Mouse (Mus musculus) lung, adult 2 months (tissue): ENCODE data around the gene Cacna1s. TPM values are rescaled to one million over a fixed set of nuclear protein-coding genes. Genes with fewer than 3 reads are reported as not detected.
A peak's percentile ranks its signal among the peaks of the same experiment; 100 is the strongest.

Source experiments
- DNase-seq: peaks from one replicate; pipeline ENCODE4 v3.0.0; 2022
- H3K4me1 ChIP-seq: fragments of 200-500 bp; 2 replicates; pipeline ENCODE4 v1.6.1; 2011; ENCODE audit warnings: low read length; ENCODE audit not compliant: control insufficient read depth, insufficient read depth
- H3K4me3 ChIP-seq: fragments of 200-500 bp; replicated peaks from 2 replicates; pipeline ENCODE3; 2011; ENCODE audit warnings: low read depth, mild to moderate bottlenecking, control low read depth, low read length; ENCODE audit errors: extremely low read depth
- CTCF ChIP-seq: fragments of 200-500 bp; IDR thresholded peaks from 2 replicates; pipeline ENCODE4 v1.5.1; 2011; ENCODE audit warnings: mild to moderate bottlenecking, low read length, control low read depth; ENCODE audit not compliant: insufficient read depth
- POLR2A ChIP-seq: fragments of 200-500 bp; IDR thresholded peaks from 2 replicates; pipeline ENCODE4 v1.6.1; 2011; ENCODE audit warnings: low read depth, mild to moderate bottlenecking, control low read depth, low read length, borderline replicate concordance; ENCODE audit errors: extremely low read depth
- WGBS: fragments of 180-500 bp; shearing (Covaris S2); methylation state at CpG from one replicate; pipeline ENCODE4 v1.1.7; 2018; 5-methylcytosine and 5-hydroxymethylcytosine counted together
- polyA plus RNA-seq: library from polyadenylated mRNA; depleted of rRNA; stranded (reverse); fragments of >200 nt; gene quantifications from 2 replicates; pipeline ENCODE4 v1.2.3, GENCODE M21; 2012

The Cacna1s gene
- polyA plus RNA-seq, 1 experiment, result 7.5 TPM

DNA sequence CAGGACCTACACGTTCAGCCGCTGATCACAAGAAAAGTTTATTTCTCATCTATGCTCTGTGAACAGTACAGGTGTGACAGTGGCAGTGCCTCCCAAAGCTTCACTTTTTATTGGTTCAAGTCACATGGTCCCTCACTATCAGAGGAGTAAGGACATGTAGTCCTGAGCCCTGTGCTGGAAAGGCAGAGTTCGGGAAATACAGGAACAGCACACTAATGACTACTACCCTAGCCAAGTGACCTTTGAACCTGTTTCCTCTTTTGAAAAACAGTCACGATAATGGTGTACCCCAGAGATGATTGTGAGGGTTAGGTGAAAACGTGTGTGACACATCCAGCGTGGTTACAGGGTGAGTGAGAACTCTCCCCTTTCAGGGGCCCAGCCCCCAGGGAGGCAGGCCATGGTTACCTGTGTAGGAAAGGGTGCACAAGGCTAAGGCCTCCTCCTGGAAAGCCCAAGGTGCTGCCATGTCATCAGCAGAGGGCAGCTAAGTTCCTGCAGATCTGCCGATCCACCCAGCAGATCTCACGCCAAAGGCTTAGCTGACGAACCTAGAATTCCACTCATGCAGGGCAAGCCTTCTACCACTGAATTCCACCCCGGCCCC lies 73.7 kb downstream of the Cacna1s start:
- peaks cover 12% of the 10 kb centered on the region for H3K4me1 ChIP-seq
- no peak for DNase-seq
- WGBS, result 75% methylated on average over 10 of the region's 10 CpGs
- TF ChIP-seq CTCF (no peak), POLR2A (no peak)
- no peak overlapping the region for H3K4me3 ChIP-seq

DNA sequence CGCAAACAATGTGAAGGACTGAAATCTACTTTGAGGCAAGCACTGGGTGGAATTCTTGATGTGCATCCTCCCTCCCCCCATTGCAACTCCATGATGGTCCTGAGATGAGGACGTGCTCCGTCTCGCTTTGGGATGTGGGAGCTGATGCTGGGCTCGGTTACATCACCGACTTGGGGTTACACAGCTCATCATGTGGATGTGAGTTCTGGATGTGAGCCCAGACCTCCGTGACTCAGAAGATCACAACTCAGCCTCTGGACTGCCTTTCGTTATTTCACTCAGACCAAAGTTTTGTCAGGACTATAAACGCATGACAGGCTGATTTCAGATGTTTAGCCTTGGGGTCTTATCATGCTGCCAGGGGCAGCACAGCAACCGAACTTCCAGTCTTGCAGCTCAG lies 74.3 kb downstream of the Cacna1s start:
- no peak for DNase-seq

DNA sequence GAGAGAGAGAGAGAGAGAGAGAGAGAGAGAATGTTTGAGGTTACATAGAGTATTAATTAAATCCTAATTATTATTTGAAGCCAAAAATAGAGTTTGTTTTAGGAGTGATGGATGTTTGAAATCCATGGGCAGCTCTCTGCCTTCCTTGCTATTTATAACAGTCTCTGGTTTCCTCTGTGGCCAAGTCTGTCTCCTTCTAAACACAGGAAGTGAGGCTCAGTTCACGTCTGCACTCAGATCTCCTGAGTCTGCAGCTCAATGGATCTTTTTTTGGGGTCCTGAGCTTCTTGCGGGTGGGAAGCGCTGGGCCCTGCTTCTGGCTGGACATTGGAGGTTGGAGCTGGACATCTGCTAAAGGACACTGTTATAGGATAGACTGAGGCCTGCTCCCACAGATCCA lies 75.3 kb downstream of the Cacna1s start:
- WGBS, result 45% methylated on average over 3 of the region's 3 CpGs
- H3K4me3 ChIP-seq, result no peak overlapping the region
- DNase-seq, result no peak
- no peak for TF ChIP-seq POLR2A
- TF ChIP-seq CTCF, result no peak
- H3K4me1 ChIP-seq, result peaks cover 18% of the 10 kb centered on the region

More for the DNA sequence above, 74.3 kb downstream of the Cacna1s start:
- no peak overlapping the region for H3K4me3 ChIP-seq
- TF ChIP-seq POLR2A (no peak), CTCF (no peak)
- H3K4me1 ChIP-seq, result peaks cover 12% of the 10 kb centered on the region
- WGBS, result 40% methylated on average over 10 of the region's 10 CpGs

DNA sequence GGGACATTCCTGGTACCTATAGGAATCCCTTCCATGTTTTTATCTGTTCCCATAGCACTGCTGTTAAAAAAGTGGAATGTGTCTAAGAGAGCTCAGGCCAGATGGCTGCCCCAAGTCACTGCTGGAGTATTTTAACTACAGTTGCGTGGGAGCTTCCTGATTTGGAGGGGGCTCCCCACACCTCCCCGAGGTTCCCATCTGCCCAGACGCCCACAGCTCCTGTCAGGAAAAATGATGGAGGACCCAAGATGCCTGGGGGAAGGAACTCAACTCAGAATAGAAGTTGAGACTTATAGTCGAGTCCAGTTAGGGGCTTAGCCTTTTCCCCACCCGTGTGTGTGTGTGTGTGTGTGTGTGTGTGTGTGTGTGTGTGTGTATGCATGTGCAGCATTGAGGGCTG lies 75.9 kb downstream of the Cacna1s start:
- no peak for DNase-seq
- TF ChIP-seq POLR2A, result no peak
- WGBS, result 42% methylated on average over 5 of the region's 5 CpGs
- Histone ChIP-seq H3K4me3 (no peak overlapping the region), H3K4me1 (peaks cover 22% of the 10 kb centered on the region)

DNA sequence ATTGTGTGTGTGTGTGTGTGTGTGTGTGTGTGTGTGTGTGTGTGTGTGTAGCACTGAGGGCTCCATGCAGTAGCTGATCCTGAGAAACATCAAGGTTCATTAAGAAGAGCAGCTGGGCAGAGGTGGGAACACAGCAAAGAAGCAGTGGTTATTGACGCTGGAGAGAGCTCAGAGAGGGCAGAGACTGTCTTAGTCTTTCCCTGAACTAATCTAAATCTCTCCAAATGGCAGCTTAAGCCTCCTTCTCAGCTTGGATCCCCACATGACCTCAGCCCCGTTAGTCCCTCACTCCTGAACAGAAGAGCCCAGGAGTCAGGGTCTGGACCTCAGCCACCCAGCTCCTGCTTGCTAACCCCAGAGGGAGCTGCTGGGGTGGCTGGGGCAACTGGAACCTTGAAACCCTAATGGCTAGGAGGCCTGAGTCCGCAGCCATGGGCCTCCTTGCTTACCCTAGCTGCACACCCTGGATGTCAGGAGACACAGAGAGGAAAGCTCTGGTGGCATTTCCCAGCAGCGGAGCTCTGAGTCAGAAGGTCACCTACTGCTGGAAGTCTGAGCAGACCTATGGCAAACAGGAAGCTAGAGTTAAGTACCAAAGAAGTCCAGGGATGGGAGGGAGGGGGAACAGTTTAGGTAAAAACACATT lies 76.5 kb downstream of the Cacna1s start:
- no peak overlapping the region for H3K4me3 ChIP-seq

DNA sequence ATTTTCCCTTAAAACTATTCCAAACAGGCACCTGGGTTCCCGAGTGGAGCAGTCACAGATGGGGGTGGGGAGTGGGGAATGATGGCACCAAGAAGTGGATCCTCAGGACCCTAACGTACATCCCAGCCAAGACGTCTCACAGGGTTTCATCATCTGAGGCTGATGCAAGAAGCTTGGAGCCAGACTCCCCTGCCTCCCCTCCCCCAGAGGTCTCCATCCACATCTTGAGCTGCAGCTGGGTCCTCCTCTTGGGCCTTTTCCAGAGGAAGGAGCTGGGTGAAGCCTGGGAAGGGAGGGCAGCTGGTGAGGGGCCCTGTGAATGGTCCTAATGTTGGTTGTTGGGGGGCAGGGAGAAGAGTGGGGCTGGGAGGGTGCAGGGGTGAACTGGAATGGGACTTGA lies 77.6 kb downstream of the Cacna1s start:
- 68% methylated on average over 3 of the region's 3 CpGs for WGBS
- TF ChIP-seq CTCF (no peak), POLR2A (no peak)
- peaks cover 33% of the 10 kb centered on the region for H3K4me1 ChIP-seq
- H3K4me3 ChIP-seq, result no peak overlapping the region
- no peak for DNase-seq

More for the DNA sequence above, 76.5 kb downstream of the Cacna1s start:
- H3K4me1 ChIP-seq, result peaks cover 26% of the 10 kb centered on the region
- DNase-seq, result no peak
- 58% methylated on average over 4 of the region's 4 CpGs for WGBS
- no peak for TF ChIP-seq CTCF
- TF ChIP-seq POLR2A, result no peak

DNA sequence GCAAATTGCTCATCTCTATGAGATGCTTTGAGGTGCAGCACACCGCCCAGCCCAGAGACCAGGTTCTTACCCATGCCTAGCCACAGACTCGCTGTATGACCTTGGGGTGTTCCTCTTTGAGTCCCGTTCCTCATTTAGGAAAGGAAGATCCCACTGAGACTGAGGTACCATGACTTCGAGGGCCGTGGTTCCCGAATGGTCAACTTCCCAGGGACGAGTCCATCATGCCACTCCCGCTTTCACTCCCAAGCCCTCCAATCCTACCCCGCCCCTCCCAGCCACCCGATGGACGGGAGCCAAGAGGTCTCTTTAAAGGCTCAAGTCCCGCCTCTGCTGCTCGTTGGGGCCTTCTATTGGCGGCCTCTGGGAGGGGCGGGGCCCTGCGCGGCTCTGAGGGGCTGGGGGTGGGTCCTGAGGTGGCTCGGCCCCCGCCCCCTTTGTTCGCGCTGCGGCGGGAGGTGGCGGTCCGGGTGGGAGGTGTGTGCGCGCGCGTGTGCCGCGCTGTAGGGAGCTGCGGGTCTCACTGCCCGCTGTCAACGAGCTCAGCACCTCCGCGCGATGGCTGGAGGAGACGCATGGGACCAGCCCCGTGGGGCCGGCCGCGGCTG lies 78.5 kb downstream of the Cacna1s start, which contains the start of gene Kif21b:
Gene Kif21b (plus strand): TSS at position 439 of the 608 bp plus-strand sequence.
- TF ChIP-seq POLR2A (peak; percentile 43; the same call in 1 of the 2 replicates), CTCF (no peak)
- peak; percentile 82 for DNase-seq
- 2% methylated on average over 42 of the region's 42 CpGs for WGBS
- peak within 1 kb of the TSS; percentile 59 for H3K4me3 ChIP-seq
- H3K4me1 ChIP-seq, result peaks cover 37% of the 10 kb centered on the region

DNA sequence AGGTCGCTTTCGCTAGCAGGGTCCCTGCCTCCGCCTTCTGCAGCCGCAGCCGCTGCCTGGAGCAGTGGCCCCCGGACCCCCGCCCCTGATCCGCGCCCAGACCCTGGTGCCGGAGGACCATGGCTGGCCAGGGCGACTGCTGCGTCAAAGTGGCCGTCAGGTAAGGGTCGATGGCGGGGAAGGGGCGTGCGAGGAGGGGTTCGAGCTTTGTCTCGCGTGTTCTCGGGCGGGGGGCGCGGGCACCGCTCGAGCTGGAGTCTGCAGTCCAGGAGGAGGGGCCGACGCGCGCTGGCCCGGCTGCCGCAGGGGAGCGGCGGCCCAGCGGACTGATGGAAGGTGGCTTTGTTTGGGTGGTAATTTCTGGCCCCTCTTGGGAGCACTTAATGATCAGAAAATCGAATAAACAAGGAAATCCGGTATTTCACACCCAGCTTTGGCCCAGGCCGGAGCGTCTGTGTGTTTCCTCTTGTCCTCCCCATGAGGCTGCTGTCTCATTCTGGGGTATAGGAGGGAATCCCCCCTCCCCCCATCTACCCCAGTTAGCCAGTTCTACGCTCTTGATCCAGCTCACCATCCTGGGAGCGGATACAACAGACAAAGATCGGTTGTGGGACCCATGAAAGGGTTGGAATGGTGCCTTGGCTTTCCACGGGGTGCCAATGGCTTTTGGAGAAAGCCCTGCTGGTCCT lies 79.2 kb downstream of the Cacna1s start:
- H3K4me1 ChIP-seq, result peaks cover 41% of the 10 kb centered on the region
- 2% methylated on average over 43 of the region's 43 CpGs for WGBS
- TF ChIP-seq POLR2A (no peak), CTCF (no peak)
- DNase-seq, result no peak
- H3K4me3 ChIP-seq, result peak overlapping the region; percentile 59

DNA sequence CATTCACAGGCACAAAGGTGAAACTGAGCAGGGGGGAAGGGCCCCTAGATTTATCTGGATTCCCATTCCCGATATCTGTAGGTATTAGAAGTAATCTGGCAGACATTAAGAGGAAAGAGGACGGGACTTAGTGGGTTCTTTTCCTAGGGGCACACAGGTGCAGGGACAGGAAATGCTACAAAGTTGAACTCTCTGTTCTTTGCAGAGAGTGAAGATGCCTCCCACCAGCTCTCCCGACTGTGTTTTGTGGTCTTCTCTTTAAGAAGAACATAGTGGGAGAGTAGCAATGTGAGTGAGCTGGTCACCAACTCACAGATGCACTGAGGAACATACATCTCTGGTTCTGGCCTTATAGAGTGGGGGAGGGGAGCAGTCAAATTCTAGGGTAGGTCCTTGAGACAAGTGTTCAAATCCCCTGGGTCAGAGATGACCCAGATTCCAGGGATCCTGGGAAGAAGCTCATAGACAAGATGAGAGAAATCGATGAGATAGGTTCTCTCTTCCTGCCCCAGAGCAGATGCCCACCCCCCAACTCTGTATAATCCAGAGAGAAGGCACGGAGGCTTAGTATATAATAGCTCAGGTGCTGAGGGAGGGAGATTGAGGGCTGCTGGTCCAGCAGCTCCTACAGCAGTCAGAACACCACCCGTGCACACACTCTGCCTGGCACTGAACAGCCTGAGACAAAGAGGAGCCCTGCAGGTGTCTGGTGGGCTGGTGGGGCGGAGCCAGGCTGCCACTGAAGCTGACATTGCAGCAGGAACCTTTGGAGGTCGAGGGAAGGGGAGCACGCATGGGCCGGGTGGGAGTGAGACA lies 80.0 kb downstream of the Cacna1s start:
- TF ChIP-seq CTCF (no peak), POLR2A (no peak)
- Histone ChIP-seq H3K4me1 (peaks cover 39% of the 10 kb centered on the region), H3K4me3 (peak overlapping the region; percentile 59)
- 65% methylated on average over 10 of the region's 10 CpGs for WGBS
- no peak for DNase-seq
